Mouse (Mus musculus) left cerebral cortex, postnatal 10 days (tissue): ENCODE data around the gene Zfp143. TPM values are rescaled to one million over a fixed set of nuclear protein-coding genes. Genes with fewer than 3 reads are reported as not detected.
"Not testable (repeated sequence)": the region's sequence is repeated elsewhere in the genome, so short reads cannot be mapped to it uniquely, and the experiment has no call there.

Source experiments
- DNase-seq, 2 experiments: peaks; one replicate each; pipeline ENCODE4 v3.0.0; 2021 to 2022; ENCODE audit warnings: low spot score in 2 of 2, mixed read lengths in 1 of 2; ENCODE audit errors: extremely low spot score in 1 of 2
- intact Hi-C: fragments of 180-260 bp; cut with DNase I; formaldehyde crosslinking; loops from one replicate; pipeline ENCODE4 v1.15.1; 2025
- total RNA-seq, 2 experiments: library from RNA; stranded (reverse); gene quantifications; 2 replicates each; pipeline ENCODE4 v1.2.3; 2021

Gene Zfp143
- total RNA-seq, 2 experiments from 2014 or later = 8.2 to 9.4 TPM

GRCm38 (mm10) chr7:110122565-110123422 lies 61.8 kb downstream of the Zfp143 start:
- peak; percentile 14 to 75 for DNase-seq
- intact Hi-C loops = loop anchor here (5.0 kb wide), 1 partner anchor 35 kb away; no protein-coding TSS in a partner anchor

GRCm38 (mm10) chr7:110123844-110124555 lies 63.0 kb downstream of the Zfp143 start:
- intact Hi-C loops = loop anchor here (5.0 kb wide), 1 partner anchor 33 kb away; no protein-coding TSS in a partner anchor
- no peak for DNase-seq

DNA sequence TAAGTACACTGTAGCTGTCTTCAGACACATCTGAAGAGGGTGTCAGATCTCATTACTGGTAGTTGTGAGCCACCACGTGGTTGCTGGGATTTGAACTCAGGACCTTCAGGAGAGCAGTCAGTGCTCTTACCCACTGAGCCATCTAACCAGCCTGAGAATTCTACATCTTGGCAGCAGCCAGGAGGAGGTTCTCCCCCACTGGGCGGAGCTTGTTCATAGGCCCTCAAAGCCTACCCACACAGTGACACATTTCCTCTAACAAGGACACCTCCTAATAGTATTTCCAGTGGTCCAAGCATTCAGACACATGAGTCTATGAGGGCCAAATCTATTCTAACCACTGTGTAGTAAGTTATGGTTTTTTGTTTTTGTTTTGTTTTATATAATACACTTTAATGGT lies 67.5 kb downstream of the Zfp143 start:
- no peak for DNase-seq
- intact Hi-C loops = no loop called here

DNA sequence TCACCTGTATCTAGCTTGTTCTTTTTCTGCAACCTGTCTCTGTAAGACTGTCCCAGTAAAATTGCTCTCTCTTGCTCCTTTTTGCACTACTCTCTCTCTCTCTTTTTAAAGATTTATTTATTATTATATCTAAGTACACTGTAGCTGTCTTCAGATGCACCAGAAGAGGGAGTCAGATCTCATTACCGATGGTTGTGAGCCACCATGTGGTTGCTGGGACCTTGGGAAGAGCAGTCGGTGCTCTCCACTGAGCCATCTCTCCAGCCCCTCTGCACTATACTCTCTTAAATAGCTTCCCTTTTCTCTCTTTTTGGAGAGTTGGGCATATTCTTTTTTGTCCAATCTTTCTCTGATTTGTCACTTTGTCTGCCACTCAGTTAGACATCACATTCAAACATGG lies 71.3 kb downstream of the Zfp143 start:
- intact Hi-C loops = not testable (repeated sequence)

DNA sequence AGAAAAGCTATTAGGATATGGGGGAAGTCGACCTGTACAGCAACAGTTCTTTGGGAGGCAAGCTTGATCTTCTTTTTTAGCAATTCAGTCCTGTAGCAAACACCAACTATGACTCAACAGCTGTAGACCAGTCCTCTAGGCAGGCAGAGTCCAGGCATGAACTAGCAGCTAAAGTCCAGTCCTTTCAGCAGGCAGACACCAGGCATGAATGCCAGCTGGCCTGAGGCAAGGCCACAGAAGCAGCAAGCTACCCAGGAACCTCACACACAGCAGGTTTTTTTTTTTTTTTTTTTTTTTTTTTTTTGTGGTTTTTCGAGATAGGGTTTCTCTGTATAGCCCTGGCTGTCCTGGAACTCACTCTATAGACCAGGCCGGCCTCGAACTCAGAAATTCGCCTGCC lies 73.0 kb downstream of the Zfp143 start:
- DNase-seq = no peak
- intact Hi-C loops = no loop called here

More for the DNA sequence above, 71.3 kb downstream of the Zfp143 start:
- DNase-seq = not testable (repeated sequence)

DNA sequence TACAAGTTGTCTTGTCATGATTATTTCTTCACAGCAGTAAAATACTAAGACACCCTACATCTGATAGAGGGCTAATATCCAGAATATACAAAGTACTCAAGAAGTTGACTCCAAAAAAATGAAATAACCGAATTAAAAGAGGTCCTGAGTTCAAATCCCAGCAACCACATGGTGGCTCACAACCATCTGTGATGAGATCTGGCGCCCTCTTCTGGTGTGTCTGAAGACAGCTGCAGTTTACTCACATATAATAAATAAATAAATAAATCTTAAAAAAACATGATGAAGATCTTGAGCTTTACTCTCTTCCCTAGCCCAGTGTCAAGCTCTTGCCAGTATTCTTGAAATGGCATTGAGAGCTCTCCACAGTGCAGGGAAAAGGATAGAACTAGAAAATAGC lies 77.5 kb downstream of the Zfp143 start:
- intact Hi-C loops = no loop called here
- no peak for DNase-seq

GRCm38 (mm10) chr7:110143863-110144262 lies 82.8 kb downstream of the Zfp143 start:
- no peak for DNase-seq
- intact Hi-C loops = no loop called here

Other genes with a start within 250 kb of the Zfp143 start
- gene Scube2, start 195.5 kb upstream of the Zfp143 start, total RNA-seq = 1 to 10 TPM in 1 of 2 experiments, under 1 TPM in 1; 0.79 to 1.1 TPM
- gene Dennd5a, start 100.7 kb upstream of the Zfp143 start, total RNA-seq = 100 to 1,000 TPM; 150 to 152 TPM
- 10 to 100 TPM; 53.1 to 55.0 TPM for gene Tmem41b, start 74.3 kb upstream of the Zfp143 start, total RNA-seq
- gene Ipo7, start 42.9 kb upstream of the Zfp143 start, total RNA-seq = 10 to 100 TPM; 88.9 to 90.7 TPM
- 1 to 10 TPM; 8.1 to 9.3 TPM for gene Wee1, start 60.8 kb downstream of the Zfp143 start, total RNA-seq
- 10 to 100 TPM; 10.9 to 11.5 TPM for gene Swap70, start 160.5 kb downstream of the Zfp143 start, total RNA-seq